Mouse (Mus musculus): ENCODE data around the gene Prkar1b. TPM values are rescaled to one million over a fixed set of nuclear protein-coding genes. Genes with fewer than 3 reads are reported as not detected.

The Prkar1b gene
- polyA plus RNA-seq, 1 experiment from 2014 or later, result 17.4 TPM

- H3K4me1 ChIP-seq (replicated peaks; ENCODE audit: control insufficient read depth, insufficient read depth, low read length), result no peaks in the 10 kb centered on the region; the same call in 1 of the 2 replicates
- H3K4me2 ChIP-seq (ENCODE audit: low read depth, low read length), result no peak overlapping the region
- H3K4me3 ChIP-seq (ENCODE audit: low read length), result no peak overlapping the region
- no peak overlapping the region for H3K9ac ChIP-seq (ENCODE audit: low read length)
- H3K27me3 ChIP-seq (ENCODE audit: control insufficient read depth, insufficient read depth, low read depth, low read length), result no peaks in the 10 kb centered on the region
- no peaks in the 10 kb centered on the region for H3K9me3 ChIP-seq (ENCODE audit: control insufficient read depth, low read length)
- H3K36me3 ChIP-seq (ENCODE audit: control insufficient read depth, insufficient read depth, low read length), result no peaks in the 10 kb centered on the region
- WGBS, result 69% methylated on average over 5 of the region's 5 CpGs
- peak; percentile 49 for ATAC-seq (ENCODE audit: low read depth)
- no peak overlapping the region for H3K27ac ChIP-seq (ENCODE audit: low read length)
Observed at GRCm38 (mm10) chr5:139118139-139118960, 31.5 kb downstream of the Prkar1b start.

- WGBS, result 84% methylated on average over 7 of the region's 7 CpGs
- Histone ChIP-seq H3K9me3 (ENCODE audit: control insufficient read depth, low read length) (no peaks in the 10 kb centered on the region), H3K27me3 (ENCODE audit: control insufficient read depth, insufficient read depth, low read depth, low read length) (no peaks in the 10 kb centered on the region), H3K36me3 (ENCODE audit: control insufficient read depth, insufficient read depth, low read length) (no peaks in the 10 kb centered on the region), H3K9ac (ENCODE audit: low read length) (no peak overlapping the region), H3K27ac (ENCODE audit: low read length) (no peak overlapping the region), H3K4me2 (ENCODE audit: low read depth, low read length) (no peak overlapping the region), H3K4me3 (ENCODE audit: low read length) (no peak overlapping the region), H3K4me1 (replicated peaks; ENCODE audit: control insufficient read depth, insufficient read depth, low read length) (no peaks in the 10 kb centered on the region; the same call in 1 of the 2 replicates)
- ATAC-seq (ENCODE audit: low read depth), result no peak
Observed at GRCm38 (mm10) chr5:139115507-139115906, 34.3 kb downstream of the Prkar1b start.

GRCm38 (mm10) chr5:139114876-139115275 is 34.9 kb downstream of the Prkar1b start:
- H3K4me3 ChIP-seq (ENCODE audit: low read length), result no peak overlapping the region
- H3K4me1 ChIP-seq (replicated peaks; ENCODE audit: control insufficient read depth, insufficient read depth, low read length), result no peaks in the 10 kb centered on the region; the same call in 1 of the 2 replicates
- H3K36me3 ChIP-seq (ENCODE audit: control insufficient read depth, insufficient read depth, low read length), result no peaks in the 10 kb centered on the region
- no peak overlapping the region for H3K9ac ChIP-seq (ENCODE audit: low read length)
- ATAC-seq (ENCODE audit: low read depth), result no peak
- no peak overlapping the region for H3K4me2 ChIP-seq (ENCODE audit: low read depth, low read length)
- WGBS, result 69% methylated on average over 4 of the region's 4 CpGs
- H3K9me3 ChIP-seq (ENCODE audit: control insufficient read depth, low read length), result no peaks in the 10 kb centered on the region
- no peaks in the 10 kb centered on the region for H3K27me3 ChIP-seq (ENCODE audit: control insufficient read depth, insufficient read depth, low read depth, low read length)
- H3K27ac ChIP-seq (ENCODE audit: low read length), result no peak overlapping the region

GRCm38 (mm10) chr5:139112418-139112817 is 37.4 kb downstream of the Prkar1b start:
- Histone ChIP-seq H3K4me2 (ENCODE audit: low read depth, low read length) (no peak overlapping the region), H3K27me3 (ENCODE audit: control insufficient read depth, insufficient read depth, low read depth, low read length) (no peaks in the 10 kb centered on the region), H3K9me3 (ENCODE audit: control insufficient read depth, low read length) (no peaks in the 10 kb centered on the region), H3K9ac (ENCODE audit: low read length) (no peak overlapping the region), H3K4me1 (replicated peaks; ENCODE audit: control insufficient read depth, insufficient read depth, low read length) (no peaks in the 10 kb centered on the region), H3K4me3 (ENCODE audit: low read length) (no peak overlapping the region), H3K27ac (ENCODE audit: low read length) (no peak overlapping the region), H3K36me3 (ENCODE audit: control insufficient read depth, insufficient read depth, low read length) (no peaks in the 10 kb centered on the region)
- WGBS, result 71% methylated on average over 9 of the region's 9 CpGs
- no peak for ATAC-seq (ENCODE audit: low read depth)

- Histone ChIP-seq H3K4me3 (ENCODE audit: low read length) (no peak overlapping the region), H3K27me3 (ENCODE audit: control insufficient read depth, insufficient read depth, low read depth, low read length) (no peaks in the 10 kb centered on the region), H3K9me3 (ENCODE audit: control insufficient read depth, low read length) (no peaks in the 10 kb centered on the region), H3K9ac (ENCODE audit: low read length) (no peak overlapping the region), H3K4me1 (replicated peaks; ENCODE audit: control insufficient read depth, insufficient read depth, low read length) (no peaks in the 10 kb centered on the region), H3K4me2 (ENCODE audit: low read depth, low read length) (no peak overlapping the region), H3K27ac (ENCODE audit: low read length) (no peak overlapping the region), H3K36me3 (ENCODE audit: control insufficient read depth, insufficient read depth, low read length) (no peaks in the 10 kb centered on the region)
- 67% methylated on average over 9 of the region's 9 CpGs for WGBS
- ATAC-seq (ENCODE audit: low read depth), result no peak
Observed at GRCm38 (mm10) chr5:139111991-139112390, 37.8 kb downstream of the Prkar1b start.

- no peaks in the 10 kb centered on the region for H3K9me3 ChIP-seq (ENCODE audit: control insufficient read depth, low read length)
- H3K4me1 ChIP-seq (replicated peaks; ENCODE audit: control insufficient read depth, insufficient read depth, low read length), result no peaks in the 10 kb centered on the region
- no peak overlapping the region for H3K4me2 ChIP-seq (ENCODE audit: low read depth, low read length)
- WGBS, result 83% methylated on average over 2 of the region's 2 CpGs
- no peak overlapping the region for H3K4me3 ChIP-seq (ENCODE audit: low read length)
- H3K9ac ChIP-seq (ENCODE audit: low read length), result no peak overlapping the region
- no peak for ATAC-seq (ENCODE audit: low read depth)
- no peaks in the 10 kb centered on the region for H3K27me3 ChIP-seq (ENCODE audit: control insufficient read depth, insufficient read depth, low read depth, low read length)
- no peak overlapping the region for H3K27ac ChIP-seq (ENCODE audit: low read length)
- no peaks in the 10 kb centered on the region for H3K36me3 ChIP-seq (ENCODE audit: control insufficient read depth, insufficient read depth, low read length)
Observed at GRCm38 (mm10) chr5:139110140-139110855, 39.5 kb downstream of the Prkar1b start.

- peak; percentile 52; the same call in 1 of the 2 replicates for ATAC-seq (ENCODE audit: low read depth)
- H3K4me3 ChIP-seq (ENCODE audit: low read length), result no peak overlapping the region
- H3K9ac ChIP-seq (ENCODE audit: low read length), result no peak overlapping the region
- no peak overlapping the region for H3K4me2 ChIP-seq (ENCODE audit: low read depth, low read length)
- 67% methylated on average over 9 of the region's 9 CpGs for WGBS
- H3K27ac ChIP-seq (ENCODE audit: low read length), result no peak overlapping the region
- no peaks in the 10 kb centered on the region for H3K27me3 ChIP-seq (ENCODE audit: control insufficient read depth, insufficient read depth, low read depth, low read length)
- H3K36me3 ChIP-seq (ENCODE audit: control insufficient read depth, insufficient read depth, low read length), result no peaks in the 10 kb centered on the region
- H3K4me1 ChIP-seq (replicated peaks; ENCODE audit: control insufficient read depth, insufficient read depth, low read length), result no peaks in the 10 kb centered on the region
- no peaks in the 10 kb centered on the region for H3K9me3 ChIP-seq (ENCODE audit: control insufficient read depth, low read length)
Observed at GRCm38 (mm10) chr5:139107815-139108214, 42.0 kb downstream of the Prkar1b start.

- Histone ChIP-seq H3K9ac (ENCODE audit: low read length) (no peak overlapping the region), H3K27me3 (ENCODE audit: control insufficient read depth, insufficient read depth, low read depth, low read length) (no peaks in the 10 kb centered on the region), H3K36me3 (ENCODE audit: control insufficient read depth, insufficient read depth, low read length) (no peaks in the 10 kb centered on the region), H3K27ac (ENCODE audit: low read length) (no peak overlapping the region), H3K9me3 (ENCODE audit: control insufficient read depth, low read length) (peaks cover 2% of the 10 kb centered on the region; the same call in 1 of the 2 replicates), H3K4me3 (ENCODE audit: low read length) (no peak overlapping the region), H3K4me2 (ENCODE audit: low read depth, low read length) (no peak overlapping the region), H3K4me1 (replicated peaks; ENCODE audit: control insufficient read depth, insufficient read depth, low read length) (peaks cover 7% of the 10 kb centered on the region; the same call in 1 of the 2 replicates)
- ATAC-seq (ENCODE audit: low read depth), result no peak
- WGBS, result 59% methylated on average over 6 of the region's 6 CpGs
Observed at GRCm38 (mm10) chr5:139101783-139102182, 48.0 kb downstream of the Prkar1b start.
